Mouse (Mus musculus) layer of hippocampus, adult 2 months (tissue): ENCODE measurements at regions not wholly inside any gene's neighbourhood (a gene's known extent, or its start where the extent isn't known, plus 50 kb on each side); places are given as distances from the start of the nearest gene placed in this dataset.

Source experiments
- DNase-seq, 2 experiments: peaks; one replicate each; pipeline ENCODE4 v3.0.0; 2022; ENCODE audit warnings: low spot score in 2 of 2
- H3K27ac ChIP-seq: fragments of 200-600 bp; 2 replicates; pipeline ENCODE4 v1.8.1; 2022
- H3K4me3 ChIP-seq: fragments of 200-600 bp; 2 replicates; pipeline ENCODE4 v1.8.1; 2022; ENCODE audit warnings: mild to moderate bottlenecking
- CTCF ChIP-seq: fragments of 200-600 bp; conservative IDR thresholded peaks from 2 replicates; pipeline ENCODE4 v1.8.1; 2022; ENCODE audit warnings: antibody characterized with exemption, mild to moderate bottlenecking, moderate library complexity

- no peak for DNase-seq
- TF ChIP-seq CTCF, result no peak
- no peak overlapping the region for H3K4me3 ChIP-seq
- no peak overlapping the region for H3K27ac ChIP-seq
These were observed 356.4 kb downstream of the Phf3 start for GRCm38 (mm10) chr1:30517348-30517747.

GRCm38 (mm10) chr1:30515846-30516245, 357.9 kb downstream of the Phf3 start:
- no peak overlapping the region for H3K4me3 ChIP-seq
- no peak overlapping the region for H3K27ac ChIP-seq
- no peak for DNase-seq
- no peak for TF ChIP-seq CTCF

GRCm38 (mm10) chr1:30503224-30503623, 370.5 kb downstream of the Phf3 start:
- no peak overlapping the region for H3K27ac ChIP-seq
- TF ChIP-seq CTCF, result peak; percentile 85
- no peak overlapping the region for H3K4me3 ChIP-seq
- peak; percentile 37 to 52 for DNase-seq

- no peak for DNase-seq
- no peak overlapping the region for H3K27ac ChIP-seq
- no peak overlapping the region for H3K4me3 ChIP-seq
- TF ChIP-seq CTCF, result no peak
These were observed 413.3 kb downstream of the Phf3 start for GRCm38 (mm10) chr1:30460295-30460958.

- TF ChIP-seq CTCF, result no peak
- Histone ChIP-seq H3K4me3 (no peak overlapping the region), H3K27ac (no peak overlapping the region)
- DNase-seq, result no peak
These were observed 435.8 kb downstream of the Phf3 start for GRCm38 (mm10) chr1:30437964-30438363.

GRCm38 (mm10) chr1:30416582-30416981, 457.1 kb downstream of the Phf3 start:
- no peak for TF ChIP-seq CTCF
- Histone ChIP-seq H3K27ac (no peak overlapping the region), H3K4me3 (no peak overlapping the region)
- no peak for DNase-seq

- H3K4me3 ChIP-seq, result no peak overlapping the region
- TF ChIP-seq CTCF, result no peak
- no peak for DNase-seq
- H3K27ac ChIP-seq, result no peak overlapping the region
These were observed 458.8 kb downstream of the Phf3 start for GRCm38 (mm10) chr1:30414881-30415439.
